Mouse (Mus musculus): ENCODE measurements around the gene Trafd1. TPM values are rescaled to one million over a fixed set of nuclear protein-coding genes. Genes with fewer than 3 reads are reported as not detected.

Trafd1 gene
- total and polyA plus RNA-seq, 2 experiments from 2014 or later: 94.4 to 108 TPM

- Histone ChIP-seq H3K36me3 (ENCODE audit: insufficient read depth, low read length) (peaks cover 70% of the 10 kb centered on the region), H3K4me2 (ENCODE audit: low read depth, low read length) (no peak overlapping the region), H3K4me3 (ENCODE audit: low read length) (no peak overlapping the region), H3K9ac (replicated peaks; ENCODE audit: low read length) (no peak overlapping the region), H3K27me3 (ENCODE audit: insufficient read depth, low read length) (no peaks in the 10 kb centered on the region), H3K4me1 (ENCODE audit: insufficient read depth, low read length) (no peaks in the 10 kb centered on the region), H3K9me3 (ENCODE audit: low read length) (no peaks in the 10 kb centered on the region), H3K27ac (no peak overlapping the region)
- no peak for DNase-seq (ENCODE audit: low spot score)
- no peak for TF ChIP-seq CTCF (IDR thresholded peaks at IDR 0.05; ENCODE audit: low read depth)
- whole genome bisulfite sequencing: 95% methylated on average over 3 of the region's 3 CpGs
- ATAC-seq: no peak
These were observed 10.6 kb downstream of the Trafd1 start for GRCm38 (mm10) chr5:121374790-121375189.

- TF ChIP-seq CTCF (IDR thresholded peaks at IDR 0.05; ENCODE audit: low read depth): no peak
- Histone ChIP-seq H3K27ac (no peak overlapping the region), H3K4me1 (ENCODE audit: insufficient read depth, low read length) (no peaks in the 10 kb centered on the region), H3K9ac (replicated peaks; ENCODE audit: low read length) (no peak overlapping the region), H3K9me3 (ENCODE audit: low read length) (no peaks in the 10 kb centered on the region), H3K4me2 (ENCODE audit: low read depth, low read length) (no peak overlapping the region), H3K36me3 (ENCODE audit: insufficient read depth, low read length) (peaks cover 57% of the 10 kb centered on the region), H3K27me3 (ENCODE audit: insufficient read depth, low read length) (no peaks in the 10 kb centered on the region), H3K4me3 (ENCODE audit: low read length) (no peak overlapping the region)
- 94% methylated on average over 6 of the region's 6 CpGs for WGBS
- DNase-seq (ENCODE audit: low spot score): no peak
- ATAC-seq: no peak
These were observed 13.7 kb downstream of the Trafd1 start for GRCm38 (mm10) chr5:121371712-121372111.

- Histone ChIP-seq H3K9ac (replicated peaks; ENCODE audit: low read length) (no peak overlapping the region), H3K4me3 (ENCODE audit: low read length) (no peak overlapping the region), H3K4me1 (ENCODE audit: insufficient read depth, low read length) (no peaks in the 10 kb centered on the region), H3K27ac (no peak overlapping the region), H3K9me3 (ENCODE audit: low read length) (no peaks in the 10 kb centered on the region), H3K4me2 (ENCODE audit: low read depth, low read length) (no peak overlapping the region), H3K27me3 (ENCODE audit: insufficient read depth, low read length) (no peaks in the 10 kb centered on the region), H3K36me3 (ENCODE audit: insufficient read depth, low read length) (peaks cover 61% of the 10 kb centered on the region)
- DNase-seq (ENCODE audit: low spot score) (no peak), ATAC-seq (peak; percentile 53; the same call in 1 of the 2 replicates)
- WGBS: 87% methylated on average over 4 of the region's 4 CpGs
- TF ChIP-seq CTCF (IDR thresholded peaks at IDR 0.05; ENCODE audit: low read depth): no peak
These were observed 18.2 kb downstream of the Trafd1 start for GRCm38 (mm10) chr5:121367255-121367654.

GRCm38 (mm10) chr5:121366449-121367225, 18.8 kb downstream of the Trafd1 start:
- 59% methylated on average over 16 of the region's 16 CpGs for WGBS
- Histone ChIP-seq H3K4me1 (ENCODE audit: insufficient read depth, low read length) (no peaks in the 10 kb centered on the region), H3K4me3 (ENCODE audit: low read length) (no peak overlapping the region), H3K27me3 (ENCODE audit: insufficient read depth, low read length) (no peaks in the 10 kb centered on the region), H3K4me2 (ENCODE audit: low read depth, low read length) (no peak overlapping the region), H3K9me3 (ENCODE audit: low read length) (no peaks in the 10 kb centered on the region), H3K36me3 (ENCODE audit: insufficient read depth, low read length) (peaks cover 61% of the 10 kb centered on the region), H3K9ac (replicated peaks; ENCODE audit: low read length) (no peak overlapping the region), H3K27ac (no peak overlapping the region)
- DNase-seq (ENCODE audit: low spot score) (peak; percentile 48), ATAC-seq (no peak)
- no peak for TF ChIP-seq CTCF (IDR thresholded peaks at IDR 0.05; ENCODE audit: low read depth)

- Histone ChIP-seq H3K27me3 (ENCODE audit: insufficient read depth, low read length) (no peaks in the 10 kb centered on the region), H3K36me3 (ENCODE audit: insufficient read depth, low read length) (peaks cover 84% of the 10 kb centered on the region), H3K4me3 (ENCODE audit: low read length) (no peak overlapping the region), H3K4me1 (ENCODE audit: insufficient read depth, low read length) (no peaks in the 10 kb centered on the region), H3K9me3 (ENCODE audit: low read length) (no peaks in the 10 kb centered on the region), H3K9ac (replicated peaks; ENCODE audit: low read length) (no peak overlapping the region), H3K27ac (no peak overlapping the region), H3K4me2 (ENCODE audit: low read depth, low read length) (no peak overlapping the region)
- no peak for TF ChIP-seq CTCF (IDR thresholded peaks at IDR 0.05; ENCODE audit: low read depth)
- no peak for DNase-seq (ENCODE audit: low spot score)
- no peak for ATAC-seq
- 93% methylated on average over 7 of the region's 7 CpGs for WGBS
These were observed 22.0 kb downstream of the Trafd1 start for GRCm38 (mm10) chr5:121363441-121363840.

GRCm38 (mm10) chr5:121361696-121362095, 23.7 kb downstream of the Trafd1 start:
- WGBS: 88% methylated on average over 5 of the region's 5 CpGs
- DNase-seq (ENCODE audit: low spot score) (no peak), ATAC-seq (no peak)

GRCm38 (mm10) chr5:121359229-121359628, 26.2 kb downstream of the Trafd1 start:
- H3K9me3 ChIP-seq (ENCODE audit: low read length): no peaks in the 10 kb centered on the region
- H3K27me3 ChIP-seq (ENCODE audit: insufficient read depth, low read length): no peaks in the 10 kb centered on the region
- no peak overlapping the region for H3K9ac ChIP-seq (replicated peaks; ENCODE audit: low read length)
- no peak overlapping the region for H3K4me2 ChIP-seq (ENCODE audit: low read depth, low read length)
- peaks cover 95% of the 10 kb centered on the region for H3K36me3 ChIP-seq (ENCODE audit: insufficient read depth, low read length)
- ATAC-seq: no peak
- TF ChIP-seq CTCF (IDR thresholded peaks at IDR 0.05; ENCODE audit: low read depth): no peak
- no peak for DNase-seq (ENCODE audit: low spot score)
- no peak overlapping the region for H3K27ac ChIP-seq
- WGBS: 73% methylated on average over 9 of the region's 9 CpGs
- H3K4me1 ChIP-seq (ENCODE audit: insufficient read depth, low read length): no peaks in the 10 kb centered on the region
- no peak overlapping the region for H3K4me3 ChIP-seq (ENCODE audit: low read length)

More at GRCm38 (mm10) chr5:121361696-121362095, 23.7 kb downstream of the Trafd1 start:
- TF ChIP-seq CTCF (IDR thresholded peaks at IDR 0.05; ENCODE audit: low read depth): no peak
- Histone ChIP-seq H3K36me3 (ENCODE audit: insufficient read depth, low read length) (peaks cover 93% of the 10 kb centered on the region), H3K4me3 (ENCODE audit: low read length) (no peak overlapping the region), H3K4me2 (ENCODE audit: low read depth, low read length) (no peak overlapping the region), H3K9me3 (ENCODE audit: low read length) (no peaks in the 10 kb centered on the region), H3K9ac (replicated peaks; ENCODE audit: low read length) (no peak overlapping the region), H3K27me3 (ENCODE audit: insufficient read depth, low read length) (no peaks in the 10 kb centered on the region), H3K4me1 (ENCODE audit: insufficient read depth, low read length) (no peaks in the 10 kb centered on the region), H3K27ac (no peak overlapping the region)

Measured in hindbrain, postnatal 0 days (tissue).